Mouse (Mus musculus): ENCODE results near the gene Nav2.

DNA sequence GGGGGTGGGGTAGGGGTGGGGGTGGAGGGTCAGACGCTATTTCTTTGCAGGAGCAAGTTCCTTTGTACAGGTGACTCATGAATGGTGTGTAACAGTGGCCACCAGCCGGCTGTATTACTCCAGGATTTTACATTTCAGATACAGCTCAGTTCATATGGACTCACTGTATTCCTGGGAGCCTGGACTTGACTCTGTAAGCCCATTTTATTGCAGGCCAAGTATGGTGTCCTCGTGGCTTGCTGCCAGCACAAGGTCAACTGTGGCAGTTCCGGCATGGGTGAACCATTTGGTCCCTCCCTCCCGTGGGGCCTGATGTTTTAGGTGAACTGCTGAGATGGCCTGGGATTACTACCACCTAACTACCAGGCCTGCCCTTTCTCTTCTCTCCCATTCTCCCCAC, 629.8 kb downstream of the Nav2 start:
- TF ChIP-seq GATA1 (IDR thresholded peaks at IDR 0.05; ENCODE audit: borderline replicate concordance, low read length) (no peak), CTCF (IDR thresholded peaks at IDR 0.05; ENCODE audit: low read depth, low read length) (no peak), TAL1 (conservative IDR thresholded peaks at IDR 0.05; ENCODE audit: low read depth, low read length) (no peak), POLR2AphosphoS5 (IDR thresholded peaks at IDR 0.05; ENCODE audit: insufficient replicate concordance, low read depth, low read length) (no peak)
